Mouse (Mus musculus) spleen, postnatal 36 days (tissue): ENCODE measurements around the gene Gm10563.
"Not testable (repeated sequence)": the region's sequence is repeated elsewhere in the genome, so short reads cannot be mapped to it uniquely, and the experiment has no call there.

Source experiments
- DNase-seq, 2 experiments: peaks; one replicate each; pipeline ENCODE4 v3.0.0; 2022; ENCODE audit warnings: low spot score in 2 of 2, mixed read lengths in 1 of 2

Gm10563 gene

GRCm38 (mm10) chr4:155645308-155645707 is at the start of gene Gm10563:
TSS of gene Gm10563 (minus strand) at chr4:155645408.
- DNase-seq = not testable (repeated sequence)

GRCm38 (mm10) chr4:155694482-155695401 is 49.5 kb upstream of the Gm10563 start:
- DNase-seq = peak; percentile 43 to 63

- DNase-seq = peak; percentile 41 to 49
These were observed 48.9 kb upstream of the Gm10563 start, which contains the start of gene Fndc10 for GRCm38 (mm10) chr4:155694111-155694481. TSS of gene Fndc10 (plus strand) at chr4:155694342.

- DNase-seq = no peak
These were observed 47.2 kb upstream of the Gm10563 start for GRCm38 (mm10) chr4:155692421-155692820.

- no peak for DNase-seq
These were observed 45.6 kb upstream of the Gm10563 start for GRCm38 (mm10) chr4:155690571-155691375.

- DNase-seq = not testable (repeated sequence)
These were observed 42.6 kb upstream of the Gm10563 start for GRCm38 (mm10) chr4:155687764-155688163.

GRCm38 (mm10) chr4:155683670-155684277 is 38.6 kb upstream of the Gm10563 start:
- DNase-seq = not testable (repeated sequence)

- DNase-seq = no peak
These were observed 30.8 kb upstream of the Gm10563 start for GRCm38 (mm10) chr4:155675991-155676390.

- DNase-seq = no peak
These were observed 26.9 kb upstream of the Gm10563 start for GRCm38 (mm10) chr4:155672082-155672481.

- not testable (repeated sequence) for DNase-seq
These were observed 25.0 kb upstream of the Gm10563 start for GRCm38 (mm10) chr4:155670236-155670635.

GRCm38 (mm10) chr4:155669598-155670075 is 24.4 kb upstream of the Gm10563 start:
- DNase-seq = no peak

GRCm38 (mm10) chr4:155668689-155669597 is 23.7 kb upstream of the Gm10563 start, which contains the start of gene Mib2:
TSS of gene Mib2 (minus strand) at chr4:155669198.
- DNase-seq = peak; percentile 94 to 95

GRCm38 (mm10) chr4:155666903-155667302 is 21.7 kb upstream of the Gm10563 start:
- DNase-seq = no peak

GRCm38 (mm10) chr4:155660641-155661040 is 15.4 kb upstream of the Gm10563 start:
- no peak for DNase-seq

GRCm38 (mm10) chr4:155658961-155659360 is 13.8 kb upstream of the Gm10563 start:
- no peak for DNase-seq

- DNase-seq = no peak
These were observed 11.1 kb upstream of the Gm10563 start for GRCm38 (mm10) chr4:155656214-155656751.

GRCm38 (mm10) chr4:155654456-155655298 is 9.5 kb upstream of the Gm10563 start:
- peak in 1 of 2 experiments; percentile 25 for DNase-seq

GRCm38 (mm10) chr4:155654183-155654455 is 8.9 kb upstream of the Gm10563 start:
- DNase-seq = no peak

- DNase-seq = no peak
These were observed 8.4 kb upstream of the Gm10563 start for GRCm38 (mm10) chr4:155653451-155654182.
